Mouse (Mus musculus) monocyte, adult 5-6 weeks (primary cell): ENCODE data around the gene Pik3r4. TPM values are rescaled to one million over a fixed set of nuclear protein-coding genes. Genes with fewer than 3 reads are reported as not detected.
"Not testable (repeated sequence)": the region's sequence is repeated elsewhere in the genome, so short reads cannot be mapped to it uniquely, and the experiment has no call there.

Source experiments
- ATAC-seq: fragments of 153-309, 156-312 bp; replicated peaks from 2 replicates; pipeline ENCODE4 v1.8.0; 2017; ENCODE audit warnings: mild to moderate bottlenecking; ENCODE audit not compliant: low TSS enrichment, insufficient number of reproducible peaks, severe bottlenecking, poor library complexity, low FRiP score
- total RNA-seq: library from RNA; stranded (forward); fragments of 200-1000, 200-491, 200-594 nt; gene quantifications from 3 replicates; pipeline ENCODE4 v1.2.3, GENCODE M21; 2017

Pik3r4 gene
- 15.8 to 40.1 TPM (median 31.0 TPM) in 3 replicates for total RNA-seq

DNA sequence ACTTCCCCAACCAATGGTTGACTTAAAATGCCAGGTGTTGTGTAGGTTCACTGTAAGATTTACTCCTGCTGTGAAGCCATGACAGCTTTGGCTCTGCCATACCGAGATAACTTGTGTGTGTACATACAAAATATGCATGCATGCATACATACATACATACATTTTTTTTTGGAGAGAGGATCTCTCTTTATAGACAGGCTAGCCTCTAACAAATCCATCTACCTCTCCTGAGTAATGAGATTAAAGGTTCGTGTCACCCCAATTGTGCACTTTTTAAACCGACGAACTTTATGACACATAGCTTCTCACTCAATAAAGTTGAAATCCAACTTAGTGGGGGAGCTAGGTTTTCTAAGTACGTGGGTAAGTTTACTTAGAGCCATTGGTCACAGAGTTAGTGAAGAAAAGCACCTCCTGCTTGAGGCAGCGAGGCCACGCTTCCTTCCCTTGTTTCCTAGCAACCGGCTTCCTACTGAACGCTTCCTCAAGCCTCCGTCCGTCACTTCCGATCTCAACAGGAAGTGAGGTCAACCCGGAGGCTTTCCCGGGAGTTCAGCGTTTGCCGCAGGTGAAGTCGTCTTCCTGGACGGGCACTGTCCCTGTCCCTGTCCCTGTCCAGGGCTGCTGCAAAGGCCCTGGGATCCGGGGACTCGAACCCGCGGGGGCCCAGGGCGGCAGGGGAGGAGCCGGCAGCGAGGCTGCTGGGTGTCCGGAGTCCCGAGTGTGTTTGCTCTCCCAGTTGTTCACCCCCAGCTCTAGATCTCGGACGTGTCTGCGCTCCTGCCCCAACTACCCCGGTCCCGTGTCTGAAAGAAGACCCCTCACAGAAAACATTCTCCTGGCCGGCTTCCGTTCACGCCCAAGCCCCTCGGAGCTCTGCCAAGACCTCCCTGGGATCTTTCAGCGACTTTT, at the start of gene Pik3r4:
TSS of gene Pik3r4 (plus strand) at position 519 of the 912 bp plus-strand sequence.
- peak; percentile 97 for ATAC-seq

- ATAC-seq, result no peak
Measured at GRCm38 (mm10) chr9:105598906-105599305, 43.9 kb upstream of the Pik3r4 start.

DNA sequence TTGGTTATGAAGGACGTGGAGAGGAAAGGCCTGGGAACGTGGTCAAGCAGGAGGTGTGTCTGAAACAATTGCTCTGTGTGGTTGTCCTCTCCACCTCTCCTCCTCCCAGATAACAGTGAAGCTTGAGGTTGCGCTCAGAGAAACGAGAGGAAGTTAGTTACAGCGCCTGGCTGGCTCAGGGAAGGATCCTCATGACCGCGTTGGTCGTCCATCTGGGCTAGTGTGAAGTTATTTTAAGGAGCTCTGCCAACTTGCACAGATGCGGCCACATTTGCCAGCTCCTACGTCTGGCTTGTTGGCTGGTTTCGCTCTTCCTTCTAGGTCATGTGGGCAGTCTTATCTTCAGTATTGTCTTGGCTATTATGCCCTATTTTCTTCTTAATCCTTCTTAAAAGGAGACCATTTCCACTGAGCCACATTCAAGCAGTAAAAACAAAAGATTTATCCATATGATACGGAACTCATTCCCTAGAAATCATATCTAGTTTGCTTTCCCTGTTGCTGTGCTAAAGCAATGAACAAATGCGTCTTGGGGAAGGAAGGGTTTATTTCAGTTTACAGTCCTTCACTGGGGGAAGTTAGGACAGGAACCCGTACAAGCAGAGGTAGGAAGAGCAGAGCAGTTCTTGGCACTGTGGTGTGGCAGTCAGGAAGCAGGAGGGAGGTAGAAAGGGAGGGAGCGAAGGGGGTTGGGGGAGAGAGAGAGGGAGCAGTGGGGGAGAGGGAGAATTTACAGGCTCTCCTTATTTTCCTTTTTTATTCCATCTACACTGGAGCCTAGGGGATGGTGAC, 30.6 kb upstream of the Pik3r4 start:
- no peak for ATAC-seq

- no peak for ATAC-seq
Measured at GRCm38 (mm10) chr9:105612919-105613318, 29.9 kb upstream of the Pik3r4 start.

GRCm38 (mm10) chr9:105615952-105616351, 26.8 kb upstream of the Pik3r4 start:
- ATAC-seq, result no peak

- ATAC-seq, result not testable (repeated sequence)
Measured at GRCm38 (mm10) chr9:105617274-105617673, 25.5 kb upstream of the Pik3r4 start.

DNA sequence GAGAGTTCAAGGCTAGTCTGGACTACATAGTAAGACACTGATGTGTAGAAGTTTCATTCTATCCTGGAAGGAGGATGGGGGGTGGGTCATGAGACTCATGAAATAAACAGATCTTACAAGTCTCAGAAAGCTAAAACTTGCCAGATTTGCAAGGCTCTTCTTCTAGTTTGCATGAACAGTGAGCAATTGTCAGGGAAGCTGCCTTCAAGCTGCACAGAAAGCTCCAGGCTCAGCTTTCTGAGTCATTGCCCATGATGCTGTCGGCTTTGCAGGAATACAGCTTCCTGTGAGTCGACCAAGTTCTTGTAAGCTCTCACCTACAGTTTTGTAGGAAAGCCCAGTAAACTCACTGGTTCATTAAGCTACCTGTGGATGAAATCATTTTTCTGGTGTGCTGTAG, 8.8 kb upstream of the Pik3r4 start:
- ATAC-seq, result no peak

- not testable (repeated sequence) for ATAC-seq
Measured at GRCm38 (mm10) chr9:105641377-105641776, 1.4 kb upstream of the Pik3r4 start.

DNA sequence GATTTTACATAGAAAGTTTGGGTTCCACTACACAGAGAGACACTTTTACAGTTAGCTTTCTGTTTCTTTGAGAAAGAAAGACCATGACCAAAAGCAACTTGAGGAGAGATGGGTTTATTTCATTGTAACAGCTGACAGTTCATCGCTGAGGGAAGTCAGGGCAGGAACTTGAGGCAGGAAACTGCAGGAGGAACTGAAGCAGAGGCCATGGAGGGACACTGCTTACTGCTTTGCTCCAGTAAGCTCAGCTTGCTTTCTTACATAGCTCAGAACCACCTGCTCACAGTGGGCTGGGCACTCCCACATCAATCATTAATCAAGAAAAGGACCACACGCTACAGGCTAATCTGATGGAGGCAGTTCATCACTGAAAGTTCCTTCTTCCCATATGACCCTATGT, 13.4 kb downstream of the Pik3r4 start:
- no peak for ATAC-seq

GRCm38 (mm10) chr9:105658216-105658615, 15.4 kb downstream of the Pik3r4 start:
- no peak for ATAC-seq

GRCm38 (mm10) chr9:105659877-105660276, 17.1 kb downstream of the Pik3r4 start:
- no peak for ATAC-seq

- ATAC-seq, result no peak
Measured at GRCm38 (mm10) chr9:105665269-105665668, 22.5 kb downstream of the Pik3r4 start.

- ATAC-seq, result no peak
Measured at GRCm38 (mm10) chr9:105670916-105671315, 28.1 kb downstream of the Pik3r4 start.

DNA sequence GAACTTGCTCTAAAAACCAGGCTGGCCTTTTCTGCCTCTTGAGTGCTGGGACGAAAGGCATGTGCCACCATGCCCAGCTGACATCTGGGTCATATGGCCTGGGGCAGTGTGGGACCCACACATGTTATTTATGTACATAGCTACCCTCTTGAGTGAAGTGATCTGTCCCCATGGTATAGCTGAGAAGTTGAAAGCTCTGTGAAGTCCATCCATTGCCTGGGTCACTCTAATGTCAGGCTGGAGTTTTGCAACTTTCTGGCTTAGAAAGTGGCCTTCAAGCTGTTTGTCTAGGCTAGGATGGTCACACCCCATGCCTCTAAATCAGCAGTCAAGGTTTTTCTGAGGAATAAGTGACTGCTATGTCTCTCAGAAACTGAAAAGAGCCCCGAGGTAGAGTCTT, 29.3 kb downstream of the Pik3r4 start:
- ATAC-seq, result no peak

DNA sequence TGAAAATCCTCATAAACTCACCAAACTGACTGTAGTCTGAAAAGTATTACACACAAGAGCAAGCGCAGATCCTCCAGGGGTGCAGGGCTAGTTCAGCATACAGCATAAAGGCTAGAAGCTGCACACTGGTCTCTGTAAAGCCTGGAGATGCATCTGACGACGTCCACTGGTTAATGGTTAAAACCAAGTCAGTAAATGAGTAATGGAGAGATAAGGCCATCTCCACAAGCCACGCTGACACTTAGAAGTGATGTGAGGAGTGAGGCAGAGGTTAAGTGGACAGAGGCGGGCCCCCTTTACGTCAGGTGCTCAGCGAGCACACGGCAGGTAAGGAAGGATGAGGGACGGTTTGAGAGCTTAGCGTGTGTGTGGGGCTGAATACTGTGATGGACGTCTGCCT, 33.2 kb downstream of the Pik3r4 start:
- no peak for ATAC-seq

DNA sequence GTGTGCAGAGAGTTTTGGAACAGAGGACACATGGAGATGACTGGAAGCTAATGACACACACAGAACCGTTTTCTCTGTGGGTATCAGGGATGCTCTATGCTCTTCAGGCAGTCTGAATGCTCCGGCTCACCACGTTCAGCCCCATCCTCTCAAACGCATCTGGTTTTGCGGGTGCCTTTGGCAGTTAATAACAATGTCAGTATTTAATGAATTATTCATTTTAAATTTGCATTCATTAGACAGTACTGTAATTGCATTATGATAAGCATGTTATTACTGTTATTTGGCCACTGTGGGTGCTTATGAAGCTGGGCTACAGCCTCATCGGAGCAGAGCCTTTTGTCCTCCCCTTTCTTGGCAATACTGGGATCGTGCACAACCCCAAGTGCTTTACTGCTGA, 38.6 kb downstream of the Pik3r4 start:
- no peak for ATAC-seq

DNA sequence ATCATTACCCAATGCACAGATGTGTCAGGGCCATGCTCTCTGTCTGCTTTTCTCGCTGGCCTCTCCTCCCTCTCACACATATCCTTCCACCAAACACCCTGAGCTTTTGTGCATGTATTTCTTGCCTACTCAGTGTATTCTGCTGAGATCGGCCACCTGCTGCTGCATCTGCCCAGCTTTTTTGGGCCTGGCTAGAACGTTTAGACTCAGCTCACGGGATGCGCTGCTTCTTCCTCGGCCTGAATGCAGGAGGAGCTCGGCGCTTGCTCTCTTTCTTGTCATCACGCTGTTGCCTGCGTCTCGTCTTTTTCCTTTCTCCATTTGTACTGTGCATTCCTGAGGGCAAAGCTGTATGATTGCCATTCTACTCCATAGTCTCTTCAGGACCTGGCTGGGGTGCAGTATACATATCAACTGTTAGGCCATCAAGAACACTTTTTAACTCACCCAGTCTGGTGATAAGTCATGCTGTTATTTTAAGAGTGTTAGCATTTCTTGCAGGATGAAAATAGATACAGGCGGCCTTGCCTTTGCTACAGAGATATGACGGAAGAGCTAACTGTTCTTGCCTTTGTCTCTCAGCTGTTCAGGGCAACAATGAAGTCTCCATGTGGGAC, 41.9 kb downstream of the Pik3r4 start:
- no peak for ATAC-seq

GRCm38 (mm10) chr9:105689485-105689884, 46.7 kb downstream of the Pik3r4 start:
- ATAC-seq, result no peak

GRCm38 (mm10) chr9:105692472-105692871, 49.7 kb downstream of the Pik3r4 start:
- ATAC-seq, result no peak
